Mouse (Mus musculus): Measurements from ENCODE around the gene Shank2.

- TF ChIP-seq CTCF (IDR thresholded peaks at IDR 0.05) (no peak), EP300 (IDR thresholded peaks at IDR 0.05) (no peak)
Measured at GRCm38 (mm10) chr7:144174329-144174728, 172.6 kb downstream of the Shank2 start.

Measured in lung, postnatal 0 days (tissue).